Mouse (Mus musculus): ENCODE results near the gene Usp8. TPM values are rescaled to one million over a fixed set of nuclear protein-coding genes. Genes with fewer than 3 reads are reported as not detected.

Usp8 gene
- polyA plus RNA-seq, 1 experiment from 2014 or later = 40.6 TPM

- 91% methylated on average over 7 of the region's 7 CpGs for WGBS
These were observed 52.2 kb downstream of the Usp8 start for GRCm38 (mm10) chr2:126759351-126759750.

GRCm38 (mm10) chr2:126765867-126766582 is 58.9 kb downstream of the Usp8 start:
- H3K4me1 ChIP-seq = peaks cover 3% of the 10 kb centered on the region; the same call in 1 of the 2 replicates
- 53% methylated on average over 11 of the region's 11 CpGs for WGBS
- H3K36me3 ChIP-seq = peaks cover 19% of the 10 kb centered on the region
- H3K9ac ChIP-seq (replicated peaks) = 0 out of 2 replicates have a peak overlapping the region, but pooled peaks have one; percentile 4
- no peaks in the 10 kb centered on the region for H3K9me3 ChIP-seq
- peak; percentile 78 for ATAC-seq (ENCODE audit: low FRiP score, low read depth)
- no peak overlapping the region for H3K4me2 ChIP-seq (replicated peaks)
- H3K4me3 ChIP-seq = no peak overlapping the region
- H3K27me3 ChIP-seq = no peaks in the 10 kb centered on the region
- H3K27ac ChIP-seq (replicated peaks) = no peak overlapping the region

More at GRCm38 (mm10) chr2:126759351-126759750, 52.2 kb downstream of the Usp8 start:
- Histone ChIP-seq H3K27ac (replicated peaks) (no peak overlapping the region), H3K27me3 (no peaks in the 10 kb centered on the region), H3K4me1 (no peaks in the 10 kb centered on the region), H3K36me3 (peaks cover 83% of the 10 kb centered on the region), H3K4me3 (no peak overlapping the region), H3K4me2 (replicated peaks) (no peak overlapping the region), H3K9ac (replicated peaks) (no peak overlapping the region), H3K9me3 (no peaks in the 10 kb centered on the region)
- ATAC-seq (ENCODE audit: low FRiP score, low read depth) = no peak

- H3K4me3 ChIP-seq = no peak overlapping the region
- H3K36me3 ChIP-seq = peaks cover 4% of the 10 kb centered on the region
- no peak for ATAC-seq (ENCODE audit: low FRiP score, low read depth)
- no peaks in the 10 kb centered on the region for H3K27me3 ChIP-seq
- no peak overlapping the region for H3K4me2 ChIP-seq (replicated peaks)
- WGBS = 100% methylated on average over 3 of the region's 3 CpGs
- no peak overlapping the region for H3K27ac ChIP-seq (replicated peaks)
- H3K4me1 ChIP-seq = peaks cover 3% of the 10 kb centered on the region; the same call in 1 of the 2 replicates
- no peaks in the 10 kb centered on the region for H3K9me3 ChIP-seq
- H3K9ac ChIP-seq (replicated peaks) = no peak overlapping the region
These were observed 60.5 kb downstream of the Usp8 start for GRCm38 (mm10) chr2:126767599-126767998.

- peaks cover 3% of the 10 kb centered on the region; the same call in 1 of the 2 replicates for H3K4me1 ChIP-seq
- H3K36me3 ChIP-seq = no peaks in the 10 kb centered on the region
- no peaks in the 10 kb centered on the region for H3K27me3 ChIP-seq
- WGBS = 75% methylated on average over 4 of the region's 4 CpGs
- no peak overlapping the region for H3K9ac ChIP-seq (replicated peaks)
- no peaks in the 10 kb centered on the region for H3K9me3 ChIP-seq
- H3K27ac ChIP-seq (replicated peaks) = no peak overlapping the region
- no peak for ATAC-seq (ENCODE audit: low FRiP score, low read depth)
- no peak overlapping the region for H3K4me3 ChIP-seq
- no peak overlapping the region for H3K4me2 ChIP-seq (replicated peaks)
These were observed 61.1 kb downstream of the Usp8 start for GRCm38 (mm10) chr2:126768194-126768593.

- Histone ChIP-seq H3K27ac (replicated peaks) (no peak overlapping the region), H3K36me3 (no peaks in the 10 kb centered on the region), H3K4me1 (peaks cover 3% of the 10 kb centered on the region; the same call in 1 of the 2 replicates), H3K4me2 (replicated peaks) (no peak overlapping the region), H3K27me3 (no peaks in the 10 kb centered on the region), H3K4me3 (no peak overlapping the region), H3K9ac (replicated peaks) (no peak overlapping the region), H3K9me3 (no peaks in the 10 kb centered on the region)
- no peak for ATAC-seq (ENCODE audit: low FRiP score, low read depth)
- WGBS = 81% methylated on average over 19 of the region's 19 CpGs
These were observed 62.5 kb downstream of the Usp8 start for GRCm38 (mm10) chr2:126769431-126770181.

- Histone ChIP-seq H3K4me2 (replicated peaks) (no peak overlapping the region), H3K9ac (replicated peaks) (no peak overlapping the region), H3K4me1 (no peaks in the 10 kb centered on the region), H3K36me3 (no peaks in the 10 kb centered on the region), H3K4me3 (no peak overlapping the region), H3K9me3 (no peaks in the 10 kb centered on the region), H3K27ac (replicated peaks) (no peak overlapping the region), H3K27me3 (no peaks in the 10 kb centered on the region)
- no peak for ATAC-seq (ENCODE audit: low FRiP score, low read depth)
- 89% methylated on average over 5 of the region's 5 CpGs for WGBS
These were observed 65.1 kb downstream of the Usp8 start for GRCm38 (mm10) chr2:126772217-126772616.

- WGBS = 77% methylated on average over 4 of the region's 4 CpGs
- no peak for ATAC-seq (ENCODE audit: low FRiP score, low read depth)
- no peaks in the 10 kb centered on the region for H3K36me3 ChIP-seq
These were observed 68.8 kb downstream of the Usp8 start for GRCm38 (mm10) chr2:126775951-126776350.

GRCm38 (mm10) chr2:126776416-126776815 is 69.3 kb downstream of the Usp8 start:
- Histone ChIP-seq H3K27me3 (no peaks in the 10 kb centered on the region), H3K36me3 (no peaks in the 10 kb centered on the region), H3K4me1 (no peaks in the 10 kb centered on the region), H3K27ac (replicated peaks) (no peak overlapping the region), H3K9ac (replicated peaks) (no peak overlapping the region), H3K4me2 (replicated peaks) (no peak overlapping the region), H3K4me3 (no peak overlapping the region), H3K9me3 (no peaks in the 10 kb centered on the region)
- WGBS = 72% methylated on average over 1 of the region's 1 CpGs
- ATAC-seq (ENCODE audit: low FRiP score, low read depth) = no peak

More at GRCm38 (mm10) chr2:126775951-126776350, 68.8 kb downstream of the Usp8 start:
- no peaks in the 10 kb centered on the region for H3K27me3 ChIP-seq
- no peaks in the 10 kb centered on the region for H3K4me1 ChIP-seq
- no peak overlapping the region for H3K4me2 ChIP-seq (replicated peaks)
- H3K9me3 ChIP-seq = no peaks in the 10 kb centered on the region
- no peak overlapping the region for H3K9ac ChIP-seq (replicated peaks)
- no peak overlapping the region for H3K4me3 ChIP-seq
- no peak overlapping the region for H3K27ac ChIP-seq (replicated peaks)

GRCm38 (mm10) chr2:126778806-126779205 is 71.7 kb downstream of the Usp8 start:
- no peaks in the 10 kb centered on the region for H3K27me3 ChIP-seq
- H3K9me3 ChIP-seq = no peaks in the 10 kb centered on the region
- no peaks in the 10 kb centered on the region for H3K36me3 ChIP-seq
- ATAC-seq (ENCODE audit: low FRiP score, low read depth) = no peak
- H3K4me3 ChIP-seq = no peak overlapping the region
- no peak overlapping the region for H3K4me2 ChIP-seq (replicated peaks)
- no peak overlapping the region for H3K9ac ChIP-seq (replicated peaks)
- H3K27ac ChIP-seq (replicated peaks) = no peak overlapping the region
- no peaks in the 10 kb centered on the region for H3K4me1 ChIP-seq
- 86% methylated on average over 4 of the region's 4 CpGs for WGBS

GRCm38 (mm10) chr2:126780286-126780685 is 73.2 kb downstream of the Usp8 start:
- WGBS = 91% methylated on average over 10 of the region's 10 CpGs
- Histone ChIP-seq H3K4me2 (replicated peaks) (no peak overlapping the region), H3K36me3 (no peaks in the 10 kb centered on the region), H3K9me3 (no peaks in the 10 kb centered on the region), H3K9ac (replicated peaks) (no peak overlapping the region), H3K4me3 (no peak overlapping the region), H3K27ac (replicated peaks) (no peak overlapping the region), H3K27me3 (no peaks in the 10 kb centered on the region), H3K4me1 (no peaks in the 10 kb centered on the region)
- no peak for ATAC-seq (ENCODE audit: low FRiP score, low read depth)

GRCm38 (mm10) chr2:126781478-126781877 is 74.3 kb downstream of the Usp8 start:
- Histone ChIP-seq H3K4me1 (no peaks in the 10 kb centered on the region), H3K9me3 (no peaks in the 10 kb centered on the region), H3K36me3 (no peaks in the 10 kb centered on the region), H3K4me3 (no peak overlapping the region), H3K27me3 (no peaks in the 10 kb centered on the region), H3K27ac (replicated peaks) (no peak overlapping the region), H3K4me2 (replicated peaks) (no peak overlapping the region), H3K9ac (replicated peaks) (no peak overlapping the region)
- 89% methylated on average over 1 of the region's 1 CpGs for WGBS
- ATAC-seq (ENCODE audit: low FRiP score, low read depth) = no peak

GRCm38 (mm10) chr2:126782433-126782832 is 75.3 kb downstream of the Usp8 start:
- H3K9me3 ChIP-seq = no peaks in the 10 kb centered on the region
- no peak overlapping the region for H3K9ac ChIP-seq (replicated peaks)
- no peak overlapping the region for H3K4me2 ChIP-seq (replicated peaks)
- no peak overlapping the region for H3K27ac ChIP-seq (replicated peaks)
- no peaks in the 10 kb centered on the region for H3K36me3 ChIP-seq
- no peak overlapping the region for H3K4me3 ChIP-seq
- no peaks in the 10 kb centered on the region for H3K4me1 ChIP-seq
- no peaks in the 10 kb centered on the region for H3K27me3 ChIP-seq
- 84% methylated on average over 3 of the region's 3 CpGs for WGBS
- no peak for ATAC-seq (ENCODE audit: low FRiP score, low read depth)
